Mouse (Mus musculus): ENCODE data around the gene Hdac9.

DNA sequence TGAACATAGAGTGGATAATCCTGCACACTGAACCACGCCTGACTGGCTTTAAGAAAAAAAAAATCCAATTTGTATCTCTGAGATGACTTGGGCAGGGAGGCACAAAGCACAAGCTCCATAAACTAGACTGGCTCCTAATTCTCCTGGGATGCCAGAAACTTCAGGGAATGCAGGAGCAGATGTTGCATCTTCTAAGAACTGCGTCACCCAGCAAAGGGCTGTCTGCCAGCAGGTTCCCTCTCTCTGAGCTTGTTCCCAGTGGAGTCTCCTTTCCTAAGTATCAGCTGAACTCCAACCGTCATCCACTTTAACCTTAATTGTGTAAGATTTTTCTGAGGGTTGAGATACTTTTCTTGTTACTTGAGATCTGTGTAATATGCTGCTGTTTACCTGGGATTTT is 140.7 kb downstream of the Hdac9 start:
- TF ChIP-seq CTCF (IDR thresholded peaks at IDR 0.05; ENCODE audit: low read depth, low read length) (no peak), POLR2A (IDR thresholded peaks at IDR 0.05; ENCODE audit: extremely low read depth, insufficient read depth, low read length) (no peak)

Data from liver, adult 2 months (tissue).